ENCODE assay signal across 20 mouse cellular contexts in the genomic region with DNA sequence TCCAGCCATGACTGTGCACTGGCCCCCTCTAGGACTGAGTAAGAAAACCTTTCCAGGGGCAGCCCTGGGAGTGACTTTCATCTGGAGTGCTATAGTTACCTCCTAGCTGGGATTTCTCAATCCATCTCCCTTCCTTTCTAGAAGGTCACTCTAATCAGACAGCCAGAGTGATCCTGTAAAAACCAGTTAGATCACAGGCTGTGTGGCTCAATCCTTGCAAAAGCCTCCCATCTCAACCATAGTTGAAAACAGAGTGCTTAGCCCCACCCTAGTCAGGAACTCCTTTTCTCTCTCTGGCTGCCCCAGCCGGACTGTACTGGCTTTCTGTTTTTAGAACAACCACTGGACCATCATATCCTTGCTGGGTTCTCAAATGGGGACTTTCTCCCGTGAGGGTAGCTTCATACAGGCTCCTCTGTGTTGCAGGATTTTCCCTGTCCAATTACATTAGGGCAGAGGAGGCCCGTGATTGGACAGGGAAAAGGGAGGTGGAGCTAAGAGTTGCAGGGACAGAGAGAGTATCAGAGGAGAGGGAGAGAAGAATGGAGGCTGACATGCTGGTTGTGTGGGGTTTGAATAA.
DNase-seq lines count a peak whose midpoint lies in the region; ATAC-seq and TF ChIP-seq lines count a peak whose summit lies in the region.
"Had no signal": no experiment of that assay in that cellular context is flagged by ENCODE, and none has a peak within 500 bp of the region (broad histone marks: within the 10 kb centered on the region; RNA-seq: fewer than 3 reads in every experiment).

No protein-coding gene starts in this region.

- TF ChIP-seq POLR2A in embryonic fibroblast, embryonic 13.5 days (IDR thresholded peaks at IDR 0.05; ENCODE audit: low read depth, low read length): no peak
- no peak for TF ChIP-seq POLR2A in cerebellum, adult 2 months (IDR thresholded peaks at IDR 0.05; ENCODE audit: borderline replicate concordance, insufficient read depth, low read length)

- H3K4me2 ChIP-seq in kidney, embryonic 16.5 days (replicated peaks; ENCODE audit: low read depth, low read length): no peak overlapping the region
- H3K4me2 ChIP-seq in forebrain, embryonic 16.5 days (ENCODE audit: low read length): no peak overlapping the region
- H3K4me2 ChIP-seq: forebrain, embryonic 13.5 days; hindbrain, embryonic 13.5 days; limb, embryonic 15.5 days had no signal

- WGBS in kidney, embryonic 16.5 days: 16% methylated on average over 3 of the region's 3 CpGs
- WGBS in cerebellum, adult 2 months: 37% methylated on average over 3 of the region's 3 CpGs
- WGBS in forebrain, embryonic 16.5 days: 31% methylated on average over 3 of the region's 3 CpGs

- ATAC-seq in kidney, embryonic 16.5 days (ENCODE audit: low FRiP score, low TSS enrichment): 0 out of 2 replicates have a peak, but pooled peaks have one; percentile 19
- ATAC-seq in forebrain, embryonic 16.5 days: no peak
- ATAC-seq: forebrain, embryonic 13.5 days; inflammation-experienced regulatory T-cells, adult 6 months had no signal

- peaks cover 2% of the 10 kb centered on the region; the same call in 1 of the 2 replicates for H3K4me1 ChIP-seq in kidney, embryonic 16.5 days (ENCODE audit: insufficient read depth, low read length)
- peaks cover 7% of the 10 kb centered on the region; the same call in 1 of the 2 replicates for H3K4me1 ChIP-seq in embryonic fibroblast, embryonic 13.5 days (ENCODE audit: control insufficient read depth, insufficient read depth, low read length)
- H3K4me1 ChIP-seq in cerebellum, adult 2 months (ENCODE audit: control insufficient read depth, insufficient read depth, low read length): no peaks in the 10 kb centered on the region
- no peaks in the 10 kb centered on the region; the same call in 1 of the 2 replicates for H3K4me1 ChIP-seq in forebrain, embryonic 16.5 days (replicated peaks; ENCODE audit: control insufficient read depth, insufficient read depth, low read length)
- H3K4me1 ChIP-seq: hindbrain, embryonic 13.5 days had no signal

- DNase-seq in kidney, adult 18-20 months: no peak
- DNase-seq in retina, postnatal 1 day: peak; percentile 24
- DNase-seq in retina, embryonic 14.5 days (ENCODE audit: low spot score): no peak
- no peak for DNase-seq in cerebellum, adult 2 months
- DNase-seq: adrenal gland, adult 8-10 months; B cell, adult 2 months; cerebellum, adult 9-10 months; gastrocnemius, postnatal 14 days; heart, adult 2 months; kidney, adult 8-10 months; kidney, postnatal 36 days; lung, postnatal 4 days had no signal

- no peaks in the 10 kb centered on the region for H3K27me3 ChIP-seq in kidney, embryonic 16.5 days (ENCODE audit: insufficient read depth, low read length)
- H3K27me3 ChIP-seq in cerebellum, adult 2 months (ENCODE audit: control insufficient read depth, insufficient read depth, low read length): no peaks in the 10 kb centered on the region; the same call in 1 of the 2 replicates
- H3K27me3 ChIP-seq in forebrain, embryonic 16.5 days (replicated peaks; ENCODE audit: control insufficient read depth, insufficient read depth, low read length): no peaks in the 10 kb centered on the region
- H3K27me3 ChIP-seq: forebrain, embryonic 13.5 days; hindbrain, embryonic 13.5 days; limb, embryonic 15.5 days had no signal

- no peaks in the 10 kb centered on the region for H3K9me3 ChIP-seq in kidney, embryonic 16.5 days (ENCODE audit: low read length)
- H3K9me3 ChIP-seq in forebrain, embryonic 16.5 days (ENCODE audit: control insufficient read depth, low read length): no peaks in the 10 kb centered on the region
- H3K9me3 ChIP-seq: forebrain, embryonic 13.5 days; hindbrain, embryonic 13.5 days; limb, embryonic 15.5 days had no signal

- no peaks in the 10 kb centered on the region for H3K36me3 ChIP-seq in kidney, embryonic 16.5 days (ENCODE audit: insufficient read depth, low read length)
- no peaks in the 10 kb centered on the region for H3K36me3 ChIP-seq in forebrain, embryonic 16.5 days (ENCODE audit: control insufficient read depth, insufficient read depth)
- H3K36me3 ChIP-seq: hindbrain, embryonic 13.5 days; limb, embryonic 15.5 days had no signal

- TF ChIP-seq CTCF in embryonic fibroblast, embryonic 13.5 days (IDR thresholded peaks at IDR 0.05; ENCODE audit: borderline replicate concordance, insufficient read depth, low read length): no peak
- no peak for TF ChIP-seq CTCF in cerebellum, adult 2 months (IDR thresholded peaks at IDR 0.05; ENCODE audit: borderline replicate concordance, insufficient read depth, low read depth, low read length)

- H3K9ac ChIP-seq in kidney, embryonic 16.5 days (replicated peaks; ENCODE audit: low read length): no peak overlapping the region
- no peak overlapping the region for H3K9ac ChIP-seq in forebrain, embryonic 16.5 days (replicated peaks; ENCODE audit: low read depth, low read length)
- H3K9ac ChIP-seq: forebrain, embryonic 13.5 days; hindbrain, embryonic 13.5 days; limb, embryonic 15.5 days had no signal

- H3K27ac ChIP-seq in kidney, embryonic 16.5 days (ENCODE audit: low read length): no peak overlapping the region
- peak overlapping the region; percentile 45; the same call in 1 of the 2 replicates for H3K27ac ChIP-seq in embryonic fibroblast, embryonic 13.5 days (ENCODE audit: insufficient read depth, low read length)
- no peak overlapping the region for H3K27ac ChIP-seq in cerebellum, adult 2 months (ENCODE audit: insufficient read depth, low read length)
- H3K27ac ChIP-seq in forebrain, embryonic 16.5 days (ENCODE audit: low read length): no peak overlapping the region
- H3K27ac ChIP-seq: forebrain, embryonic 13.5 days; hindbrain, embryonic 13.5 days; limb, embryonic 15.5 days had no signal

- H3K4me3 ChIP-seq in kidney, embryonic 16.5 days (ENCODE audit: low read length): no peak overlapping the region
- no peak overlapping the region for H3K4me3 ChIP-seq in embryonic fibroblast, embryonic 13.5 days (ENCODE audit: insufficient read depth, low read length)
- no peak overlapping the region for H3K4me3 ChIP-seq in cerebellum, adult 2 months (replicated peaks; ENCODE audit: insufficient read depth, low read depth, low read length)
- H3K4me3 ChIP-seq in forebrain, embryonic 16.5 days (replicated peaks; ENCODE audit: low read length): no peak overlapping the region
- H3K4me3 ChIP-seq: erythroblast, embryonic 14.5 days; forebrain, embryonic 13.5 days; heart, adult 2 months; hindbrain, embryonic 13.5 days; limb, embryonic 15.5 days had no signal
